Mouse (Mus musculus) MN1 (cell line): ENCODE data around the gene Vmn2r93.

Experiments used
- DNase-seq: peaks from one replicate; pipeline ENCODE4 v3.0.0-alpha.2; 2016; ENCODE audit warnings: low spot score

Gene Vmn2r93

GRCm38 (mm10) chr17:18297799-18298198, at the start of gene Vmn2r93:
Gene Vmn2r93 (plus strand): TSS chr17:18298099.
- no peak for DNase-seq

DNA sequence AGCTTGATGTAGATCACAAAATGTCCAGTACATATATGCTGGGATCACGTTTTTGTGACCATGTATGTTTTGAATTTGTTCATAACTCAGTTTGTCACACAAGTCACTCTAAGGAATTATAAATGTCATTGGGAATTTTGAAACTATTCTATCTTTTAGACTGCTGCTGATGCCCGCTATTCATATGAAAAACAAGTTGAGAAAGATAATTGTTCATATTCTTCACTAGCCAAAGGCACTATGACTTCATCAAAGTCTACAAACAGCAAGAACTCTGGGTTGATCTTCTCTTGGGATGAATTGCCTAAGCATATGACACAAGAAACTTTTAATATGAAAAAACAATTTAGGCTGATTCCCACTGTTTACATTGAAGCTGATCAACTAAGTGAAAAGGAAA, 20.2 kb upstream of the Vmn2r93 start, which contains the start of gene Vmn2r94:
TSS of gene Vmn2r94 (minus strand) at position 101 of the 400 bp plus-strand sequence.
- DNase-seq = no peak

DNA sequence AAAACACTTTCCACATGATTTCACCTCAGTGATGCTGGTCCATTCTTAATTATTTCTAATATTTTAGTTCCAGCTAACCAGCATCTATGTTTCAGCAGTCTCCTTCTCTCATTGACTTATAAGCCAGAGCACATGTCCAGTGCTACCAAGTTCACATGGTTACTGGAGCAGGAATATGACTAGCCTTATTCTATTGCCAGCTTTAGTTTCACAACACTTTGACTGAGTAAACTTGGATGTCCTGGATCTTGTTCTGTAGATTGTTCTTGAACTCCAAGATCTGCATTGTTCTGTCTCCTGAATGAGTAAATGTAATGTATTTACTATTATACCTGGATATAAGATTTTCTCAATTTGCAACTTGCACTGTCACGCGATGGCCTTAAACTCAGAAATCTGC, 25.1 kb downstream of the Vmn2r93 start:
- no peak for DNase-seq

- DNase-seq = no peak
These were observed 62.1 kb downstream of the Vmn2r93 start for GRCm38 (mm10) chr17:18360007-18360406.

DNA sequence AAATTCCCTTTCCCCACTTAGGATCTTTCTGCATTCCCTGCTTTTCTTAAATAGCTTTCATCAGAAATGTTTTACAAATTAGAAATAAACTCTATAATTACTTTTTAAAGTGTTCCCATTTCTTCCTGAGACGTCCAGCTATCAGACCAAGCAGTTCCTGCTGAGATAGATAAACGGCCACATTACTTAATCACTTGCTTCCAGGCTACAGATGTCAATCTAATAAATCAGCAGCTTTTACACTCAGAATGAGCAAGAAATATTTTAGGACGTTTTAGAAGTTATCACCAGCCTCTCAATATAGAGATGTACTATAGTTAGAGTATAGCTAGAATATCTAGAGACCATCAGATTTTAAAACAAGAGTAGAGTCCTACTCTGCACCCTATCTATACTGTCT, 62.7 kb downstream of the Vmn2r93 start:
- DNase-seq = no peak
